Mouse (Mus musculus) hindbrain, embryonic 12.5 days (tissue): ENCODE results near the gene AL607142.1. TPM values are rescaled to one million over a fixed set of nuclear protein-coding genes. Genes with fewer than 3 reads are reported as not detected.

ENCODE experiments used
- ATAC-seq: fragments of 200-750 bp; cut with Nextera tagmentation; 2 replicates; pipeline ENCODE4 v1.8.0; 2017; ENCODE audit warnings: moderate TSS enrichment; ENCODE audit not compliant: low FRiP score
- H3K27ac ChIP-seq: fragments of 300-500 bp; sonication (generic); 2 replicates; pipeline ENCODE4 v1.5.1; 2016; ENCODE audit warnings: mild to moderate bottlenecking
- H3K27me3 ChIP-seq: fragments of 300-500 bp; sonication (generic); 2 replicates; pipeline ENCODE4 v1.6.1; 2016; ENCODE audit warnings: mild to moderate bottlenecking
- H3K36me3 ChIP-seq: fragments of 300-500 bp; sonication (generic); 2 replicates; pipeline ENCODE4 v1.6.1; 2016; ENCODE audit warnings: mild to moderate bottlenecking
- H3K4me1 ChIP-seq: fragments of 300-500 bp; sonication (generic); 2 replicates; pipeline ENCODE4 v1.6.1; 2016
- H3K4me2 ChIP-seq: fragments of 300-500 bp; sonication (generic); replicated peaks from 2 replicates; pipeline ENCODE4 v1.6.1; 2016; ENCODE audit warnings: mild to moderate bottlenecking
- H3K4me3 ChIP-seq: fragments of 300-500 bp; sonication (generic); 2 replicates; pipeline ENCODE4 v1.5.1; 2016; ENCODE audit warnings: mild to moderate bottlenecking
- H3K9ac ChIP-seq: fragments of 300-500 bp; sonication (generic); 2 replicates; pipeline ENCODE4 v1.6.1; 2016; ENCODE audit warnings: mild to moderate bottlenecking, moderate library complexity
- H3K9me3 ChIP-seq: fragments of 300-500 bp; sonication (generic); replicated peaks from 2 replicates; pipeline ENCODE4 v1.6.1; 2016; ENCODE audit warnings: mild to moderate bottlenecking
- WGBS: fragments of 180-500 bp; shearing (Covaris S2); methylation state at CpG from one replicate; pipeline ENCODE4 v1.1.7; 2016; 5-methylcytosine and 5-hydroxymethylcytosine counted together
- polyA plus RNA-seq: library from polyadenylated mRNA; unstranded; fragments of >200 nt; fragmentation: Nextera tagmentation; extraction: Ambion mirVana; gene quantifications from 2 replicates; pipeline ENCODE4 v1.2.1, GENCODE M21; 2016

The AL607142.1 gene
- polyA plus RNA-seq, 1 experiment from 2014 or later: not detected

GRCm38 (mm10) chr4:120042480-120042879 is 22.3 kb upstream of the AL607142.1 start:
- WGBS: 90% methylated on average over 7 of the region's 7 CpGs
- Histone ChIP-seq H3K4me3 (no peak overlapping the region), H3K36me3 (no peaks in the 10 kb centered on the region), H3K4me1 (0 out of 2 replicates have a peak, but pooled peaks cover 2% of the 10 kb centered on the region), H3K4me2 (no peak overlapping the region), H3K9me3 (no peaks in the 10 kb centered on the region), H3K27ac (no peak overlapping the region), H3K27me3 (0 out of 2 replicates have a peak, but pooled peaks cover 2% of the 10 kb centered on the region), H3K9ac (no peak overlapping the region)
- no peak for ATAC-seq

DNA sequence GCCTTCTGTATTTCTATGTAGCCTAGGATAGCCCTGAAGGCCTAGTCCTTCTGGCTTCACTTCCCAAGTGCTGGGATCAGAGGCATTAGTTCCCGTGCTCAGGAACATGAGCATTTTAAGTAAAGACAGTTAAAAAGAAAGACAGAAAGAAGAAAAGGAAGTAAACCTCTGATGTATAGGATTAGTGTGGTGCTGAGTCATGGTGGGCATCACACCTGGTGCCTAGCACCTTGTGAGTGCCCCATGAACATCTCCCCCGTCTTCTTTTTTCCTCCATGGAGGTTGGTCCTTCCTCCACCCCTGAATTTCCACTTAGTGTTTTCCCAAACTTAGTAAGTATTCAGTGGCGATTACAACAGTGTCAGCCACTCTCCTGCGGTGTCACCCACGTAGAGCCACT is 20.2 kb upstream of the AL607142.1 start:
- no peaks in the 10 kb centered on the region for H3K9me3 ChIP-seq
- no peak overlapping the region for H3K4me3 ChIP-seq
- no peak overlapping the region for H3K9ac ChIP-seq
- no peak overlapping the region for H3K27ac ChIP-seq
- H3K36me3 ChIP-seq: no peaks in the 10 kb centered on the region
- no peak overlapping the region for H3K4me2 ChIP-seq
- 89% methylated on average over 5 of the region's 5 CpGs for WGBS
- no peak for ATAC-seq
- H3K27me3 ChIP-seq: 0 out of 2 replicates have a peak, but pooled peaks cover 2% of the 10 kb centered on the region
- 0 out of 2 replicates have a peak, but pooled peaks cover 2% of the 10 kb centered on the region for H3K4me1 ChIP-seq

- Histone ChIP-seq H3K9ac (no peak overlapping the region), H3K4me2 (no peak overlapping the region), H3K4me1 (0 out of 2 replicates have a peak, but pooled peaks cover 2% of the 10 kb centered on the region), H3K27ac (no peak overlapping the region), H3K4me3 (no peak overlapping the region), H3K9me3 (no peaks in the 10 kb centered on the region), H3K27me3 (0 out of 2 replicates have a peak, but pooled peaks cover 2% of the 10 kb centered on the region), H3K36me3 (no peaks in the 10 kb centered on the region)
- no peak for ATAC-seq
- WGBS: 59% methylated on average over 5 of the region's 5 CpGs
These were observed 19.7 kb upstream of the AL607142.1 start for GRCm38 (mm10) chr4:120045131-120045537.

DNA sequence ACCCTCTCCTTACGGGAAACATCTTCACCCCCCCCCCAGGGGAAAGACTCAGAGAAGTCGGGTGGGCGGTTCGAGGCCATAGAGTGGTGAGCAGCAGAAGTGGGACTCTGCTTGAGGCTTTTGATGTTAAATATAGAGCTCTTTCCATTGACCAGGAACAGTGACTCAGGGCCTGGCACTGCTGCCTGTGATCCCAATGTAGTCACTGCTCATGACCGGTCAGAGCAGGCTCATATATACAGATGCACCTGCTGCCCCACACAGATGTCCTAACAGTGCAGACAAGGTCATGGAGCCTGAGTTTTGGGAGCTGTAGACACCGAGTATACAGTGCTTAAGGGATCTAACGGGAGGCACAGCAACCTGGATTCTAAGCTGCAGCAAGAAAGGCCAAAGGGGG is 18.9 kb upstream of the AL607142.1 start:
- Histone ChIP-seq H3K4me1 (0 out of 2 replicates have a peak, but pooled peaks cover 2% of the 10 kb centered on the region), H3K27me3 (0 out of 2 replicates have a peak, but pooled peaks cover 2% of the 10 kb centered on the region), H3K36me3 (no peaks in the 10 kb centered on the region), H3K27ac (no peak overlapping the region), H3K4me3 (no peak overlapping the region), H3K4me2 (no peak overlapping the region), H3K9me3 (no peaks in the 10 kb centered on the region), H3K9ac (no peak overlapping the region)
- no peak for ATAC-seq
- WGBS: 88% methylated on average over 7 of the region's 7 CpGs

GRCm38 (mm10) chr4:120047060-120047459 is 17.7 kb upstream of the AL607142.1 start:
- H3K9ac ChIP-seq: no peak overlapping the region
- H3K4me2 ChIP-seq: no peak overlapping the region
- H3K9me3 ChIP-seq: no peaks in the 10 kb centered on the region
- H3K27me3 ChIP-seq: 0 out of 2 replicates have a peak, but pooled peaks cover 2% of the 10 kb centered on the region
- no peak for ATAC-seq
- H3K4me1 ChIP-seq: 0 out of 2 replicates have a peak, but pooled peaks cover 2% of the 10 kb centered on the region
- H3K36me3 ChIP-seq: no peaks in the 10 kb centered on the region
- WGBS: 33% methylated on average over 4 of the region's 4 CpGs
- H3K4me3 ChIP-seq: no peak overlapping the region
- no peak overlapping the region for H3K27ac ChIP-seq

- WGBS: 67% methylated on average over 4 of the region's 4 CpGs
- Histone ChIP-seq H3K27me3 (0 out of 2 replicates have a peak, but pooled peaks cover 2% of the 10 kb centered on the region), H3K36me3 (no peaks in the 10 kb centered on the region)
These were observed 16.5 kb upstream of the AL607142.1 start for GRCm38 (mm10) chr4:120048274-120048673.

GRCm38 (mm10) chr4:120049857-120050256 is 14.9 kb upstream of the AL607142.1 start:
- WGBS: 85% methylated on average over 3 of the region's 3 CpGs
- Histone ChIP-seq H3K4me2 (no peak overlapping the region), H3K36me3 (no peaks in the 10 kb centered on the region), H3K27me3 (0 out of 2 replicates have a peak, but pooled peaks cover 2% of the 10 kb centered on the region), H3K4me3 (no peak overlapping the region), H3K9me3 (no peaks in the 10 kb centered on the region), H3K9ac (no peak overlapping the region), H3K27ac (no peak overlapping the region), H3K4me1 (0 out of 2 replicates have a peak, but pooled peaks cover 2% of the 10 kb centered on the region)
- ATAC-seq: no peak

More at GRCm38 (mm10) chr4:120048274-120048673, 16.5 kb upstream of the AL607142.1 start:
- H3K4me3 ChIP-seq: no peak overlapping the region
- H3K4me2 ChIP-seq: no peak overlapping the region
- no peak overlapping the region for H3K27ac ChIP-seq
- 0 out of 2 replicates have a peak, but pooled peaks cover 2% of the 10 kb centered on the region for H3K4me1 ChIP-seq
- H3K9ac ChIP-seq: no peak overlapping the region
- no peaks in the 10 kb centered on the region for H3K9me3 ChIP-seq
- ATAC-seq: no peak

GRCm38 (mm10) chr4:120052481-120052880 is 12.3 kb upstream of the AL607142.1 start:
- H3K4me2 ChIP-seq: no peak overlapping the region
- H3K9ac ChIP-seq: no peak overlapping the region
- ATAC-seq: no peak
- no peaks in the 10 kb centered on the region for H3K36me3 ChIP-seq
- no peaks in the 10 kb centered on the region for H3K4me1 ChIP-seq
- no peaks in the 10 kb centered on the region for H3K9me3 ChIP-seq
- H3K27me3 ChIP-seq: no peaks in the 10 kb centered on the region
- no peak overlapping the region for H3K27ac ChIP-seq
- H3K4me3 ChIP-seq: no peak overlapping the region

- H3K9me3 ChIP-seq: no peaks in the 10 kb centered on the region
- H3K4me2 ChIP-seq: no peak overlapping the region
- no peak overlapping the region for H3K27ac ChIP-seq
- no peaks in the 10 kb centered on the region for H3K4me1 ChIP-seq
- 91% methylated on average over 11 of the region's 11 CpGs for WGBS
- ATAC-seq: no peak
- no peaks in the 10 kb centered on the region for H3K36me3 ChIP-seq
- no peaks in the 10 kb centered on the region for H3K27me3 ChIP-seq
- H3K9ac ChIP-seq: no peak overlapping the region
- H3K4me3 ChIP-seq: no peak overlapping the region
These were observed 11.5 kb upstream of the AL607142.1 start for GRCm38 (mm10) chr4:120053026-120054005.

GRCm38 (mm10) chr4:120054145-120054544 is 10.7 kb upstream of the AL607142.1 start:
- Histone ChIP-seq H3K9me3 (no peaks in the 10 kb centered on the region), H3K4me1 (no peaks in the 10 kb centered on the region), H3K9ac (no peak overlapping the region), H3K4me2 (no peak overlapping the region), H3K27me3 (no peaks in the 10 kb centered on the region), H3K27ac (no peak overlapping the region), H3K4me3 (no peak overlapping the region), H3K36me3 (no peaks in the 10 kb centered on the region)
- WGBS: 65% methylated on average over 9 of the region's 9 CpGs
- ATAC-seq: no peak

DNA sequence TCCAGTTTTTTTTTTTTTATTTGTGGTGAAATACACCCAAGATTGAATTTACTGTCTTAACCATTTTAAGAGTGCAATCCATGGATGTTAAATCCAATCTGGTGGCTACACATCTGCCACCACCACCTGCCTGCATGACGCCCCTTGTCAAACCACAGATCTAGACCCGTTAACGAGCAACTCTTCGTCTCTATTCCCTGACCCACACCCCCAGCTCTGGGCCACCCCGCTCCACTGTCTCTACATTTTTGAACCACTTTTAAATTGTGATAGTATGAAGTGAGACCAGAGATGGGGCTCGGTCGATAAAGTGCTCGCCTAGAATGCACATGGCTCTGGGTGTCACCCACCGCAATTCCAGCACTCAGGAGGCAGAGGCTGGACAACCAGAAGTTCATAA is 8.3 kb upstream of the AL607142.1 start:
- Histone ChIP-seq H3K4me1 (no peaks in the 10 kb centered on the region), H3K9me3 (no peaks in the 10 kb centered on the region), H3K27me3 (no peaks in the 10 kb centered on the region), H3K4me2 (no peak overlapping the region), H3K27ac (no peak overlapping the region), H3K4me3 (no peak overlapping the region), H3K36me3 (no peaks in the 10 kb centered on the region), H3K9ac (no peak overlapping the region)
- no peak for ATAC-seq
- 92% methylated on average over 9 of the region's 9 CpGs for WGBS

DNA sequence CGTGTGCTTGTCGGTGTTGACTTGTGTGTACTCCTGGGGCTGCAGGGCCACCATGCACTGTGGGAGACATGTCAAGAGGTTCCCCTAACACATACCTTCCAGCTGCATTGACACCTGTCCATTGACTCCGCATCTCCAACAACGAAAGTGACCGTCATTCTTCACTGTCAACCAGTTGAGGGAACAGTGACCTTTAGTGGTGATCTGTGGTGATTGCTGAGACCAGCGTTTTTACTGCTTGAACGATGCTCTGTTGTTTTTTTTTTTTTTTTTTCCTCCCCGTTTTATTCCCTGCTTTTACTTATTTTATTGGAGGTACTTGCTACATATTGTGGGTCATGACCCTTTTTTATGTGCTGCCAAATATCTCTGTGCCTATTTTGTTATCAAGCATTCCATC is 7.3 kb upstream of the AL607142.1 start:
- no peaks in the 10 kb centered on the region for H3K4me1 ChIP-seq
- H3K27me3 ChIP-seq: no peaks in the 10 kb centered on the region
- no peak overlapping the region for H3K9ac ChIP-seq
- no peaks in the 10 kb centered on the region for H3K36me3 ChIP-seq
- ATAC-seq: no peak
- no peak overlapping the region for H3K27ac ChIP-seq
- no peaks in the 10 kb centered on the region for H3K9me3 ChIP-seq
- WGBS: 82% methylated on average over 8 of the region's 8 CpGs
- no peak overlapping the region for H3K4me2 ChIP-seq
- no peak overlapping the region for H3K4me3 ChIP-seq
